Mouse (Mus musculus) hindbrain, embryonic 14.5 days (tissue): ENCODE data around the gene B130006D01Rik. TPM values are rescaled to one million over a fixed set of nuclear protein-coding genes. Genes with fewer than 3 reads are reported as not detected.
"Not testable (repeated sequence)": the region's sequence is repeated elsewhere in the genome, so short reads cannot be mapped to it uniquely, and the experiment has no call there.

ENCODE experiments used
- ATAC-seq: fragments of 200-750 bp; cut with Nextera tagmentation; 2 replicates; pipeline ENCODE4 v1.8.0; 2017; ENCODE audit warnings: moderate number of reproducible peaks, mild to moderate bottlenecking, moderate TSS enrichment, moderate library complexity; ENCODE audit not compliant: low FRiP score
- DNase-seq: peaks from one replicate; pipeline ENCODE4 v3.0.0-alpha.2; 2015; ENCODE audit warnings: low spot score
- H3K27ac ChIP-seq: fragments of 300-500 bp; sonication (generic); 2 replicates; pipeline ENCODE4 v1.5.1; 2014; ENCODE audit warnings: mild to moderate bottlenecking, moderate library complexity
- H3K27me3 ChIP-seq: fragments of 300-500 bp; sonication (generic); 2 replicates; pipeline ENCODE4 v1.6.1; 2014; ENCODE audit warnings: mild to moderate bottlenecking, low read length, mixed read lengths; ENCODE audit not compliant: control insufficient read depth, insufficient read depth
- H3K36me3 ChIP-seq: fragments of 300-500 bp; sonication (generic); replicated peaks from 2 replicates; pipeline ENCODE4 v1.6.1; 2014; ENCODE audit not compliant: control insufficient read depth, insufficient read depth
- H3K4me1 ChIP-seq: fragments of 300-500 bp; sonication (generic); replicated peaks from 2 replicates; pipeline ENCODE4 v1.6.1; 2014; ENCODE audit warnings: antibody characterized with exemption, low read length, mixed read lengths; ENCODE audit not compliant: control insufficient read depth, insufficient read depth
- H3K4me2 ChIP-seq: fragments of 300-500 bp; sonication (generic); replicated peaks from 2 replicates; pipeline ENCODE4 v1.6.1; 2014; ENCODE audit warnings: mild to moderate bottlenecking, moderate library complexity
- H3K4me3 ChIP-seq: fragments of 300-500 bp; sonication (generic); replicated peaks from 2 replicates; pipeline ENCODE4 v1.5.1; 2014; ENCODE audit warnings: mild to moderate bottlenecking, low read length
- H3K9ac ChIP-seq: fragments of 300-500 bp; sonication (generic); 2 replicates; pipeline ENCODE4 v1.6.1; 2014
- H3K9me3 ChIP-seq: fragments of 300-500 bp; sonication (generic); 2 replicates; pipeline ENCODE4 v1.6.1; 2016; ENCODE audit warnings: low read length; ENCODE audit not compliant: control insufficient read depth
- WGBS: fragments of 180-500 bp; shearing (Covaris S2); extraction: QIAGEN DNeasy Blood & Tissue Kit; methylation state at CpG from one replicate; pipeline ENCODE4 v1.1.7; 2014; 5-methylcytosine and 5-hydroxymethylcytosine counted together
- polyA plus RNA-seq: library from polyadenylated mRNA; unstranded; fragments of >200 nt; fragmentation: Nextera tagmentation; extraction: Ambion mirVana; gene quantifications from 2 replicates; pipeline ENCODE4 v1.2.1, GENCODE M21; 2014

The B130006D01Rik gene
- polyA plus RNA-seq, 1 experiment from 2014 or later = 1.6 TPM

DNA sequence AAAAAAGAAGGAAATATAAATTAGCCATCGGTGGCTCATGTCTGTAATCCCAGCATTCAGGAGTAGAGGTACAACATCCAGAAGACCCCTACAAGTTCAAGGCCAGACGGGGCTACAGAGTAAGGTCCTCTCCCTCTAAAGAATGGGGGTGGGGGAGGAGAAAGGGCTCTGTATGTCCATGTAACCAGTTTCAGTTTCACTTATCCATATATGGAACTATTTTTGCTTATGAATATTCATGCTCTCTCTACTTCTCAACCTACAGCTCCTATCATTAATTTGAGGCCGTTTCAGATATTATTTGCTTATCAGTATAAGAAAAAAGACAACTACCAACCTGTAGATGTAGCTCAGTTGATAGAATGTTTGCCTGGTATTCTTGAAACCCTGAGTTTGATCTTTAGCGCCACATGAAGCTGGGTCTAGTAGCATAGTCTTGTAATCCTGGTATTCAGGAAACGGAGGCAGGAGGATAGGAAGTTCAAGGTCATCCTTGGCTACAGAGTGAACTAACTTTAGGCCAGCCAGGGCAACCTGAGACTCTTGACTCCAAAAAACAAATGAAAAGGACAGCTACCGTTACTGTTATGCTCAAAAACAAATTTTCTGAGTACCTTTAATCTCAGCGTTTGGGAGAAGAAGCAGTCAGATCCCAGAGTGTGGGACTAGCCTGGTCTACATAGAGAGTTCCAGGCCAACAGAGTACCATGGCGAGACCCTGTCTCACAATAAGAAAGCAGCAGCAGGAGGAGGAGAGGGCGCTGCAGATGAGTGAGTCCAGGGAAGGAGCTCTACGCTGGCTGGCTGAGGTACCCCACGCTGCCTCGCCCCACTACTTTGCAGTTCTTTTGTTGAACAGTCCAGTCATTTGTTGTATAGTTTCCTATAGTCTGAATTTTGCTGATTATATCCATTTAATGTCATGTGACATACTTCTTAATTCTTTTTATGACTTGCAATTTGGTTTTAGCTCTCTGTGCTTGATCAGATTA is 5.8 kb downstream of the B130006D01Rik start:
- no peak overlapping the region for H3K27ac ChIP-seq
- no peak overlapping the region for H3K9ac ChIP-seq
- ATAC-seq (no peak), DNase-seq (no peak)
- no peaks in the 10 kb centered on the region for H3K9me3 ChIP-seq
- no peaks in the 10 kb centered on the region for H3K4me1 ChIP-seq
- no peaks in the 10 kb centered on the region for H3K27me3 ChIP-seq
- no peaks in the 10 kb centered on the region for H3K36me3 ChIP-seq
- H3K4me2 ChIP-seq = no peak overlapping the region
- WGBS = 84% methylated on average over 12 of the region's 12 CpGs
- no peak overlapping the region for H3K4me3 ChIP-seq

DNA sequence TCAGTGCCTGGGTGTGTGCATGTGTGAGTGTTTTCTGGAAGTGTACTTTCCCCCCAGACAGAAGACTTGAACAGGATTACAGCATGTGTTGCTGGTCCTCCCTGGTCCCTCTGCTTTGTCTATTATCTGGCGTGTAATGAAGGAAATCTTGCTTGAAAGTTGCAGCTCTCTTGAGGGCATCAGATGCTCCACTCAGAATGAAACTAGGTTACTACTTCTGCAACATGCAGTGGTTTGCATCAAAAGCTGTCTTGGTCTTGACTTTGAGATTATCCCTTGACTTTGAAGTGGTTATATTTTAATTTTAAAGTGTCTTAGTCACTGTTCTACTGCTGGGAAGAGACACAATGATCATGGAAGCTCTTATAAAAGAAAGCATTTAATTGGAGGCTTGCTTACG is 11.1 kb downstream of the B130006D01Rik start:
- ATAC-seq (no peak), DNase-seq (no peak)
- no peak overlapping the region for H3K4me3 ChIP-seq
- H3K4me1 ChIP-seq = no peaks in the 10 kb centered on the region
- H3K9ac ChIP-seq = no peak overlapping the region
- H3K27me3 ChIP-seq = no peaks in the 10 kb centered on the region
- H3K4me2 ChIP-seq = no peak overlapping the region
- H3K27ac ChIP-seq = no peak overlapping the region
- no peaks in the 10 kb centered on the region for H3K36me3 ChIP-seq
- WGBS = 90% methylated on average over 2 of the region's 2 CpGs
- no peaks in the 10 kb centered on the region for H3K9me3 ChIP-seq

DNA sequence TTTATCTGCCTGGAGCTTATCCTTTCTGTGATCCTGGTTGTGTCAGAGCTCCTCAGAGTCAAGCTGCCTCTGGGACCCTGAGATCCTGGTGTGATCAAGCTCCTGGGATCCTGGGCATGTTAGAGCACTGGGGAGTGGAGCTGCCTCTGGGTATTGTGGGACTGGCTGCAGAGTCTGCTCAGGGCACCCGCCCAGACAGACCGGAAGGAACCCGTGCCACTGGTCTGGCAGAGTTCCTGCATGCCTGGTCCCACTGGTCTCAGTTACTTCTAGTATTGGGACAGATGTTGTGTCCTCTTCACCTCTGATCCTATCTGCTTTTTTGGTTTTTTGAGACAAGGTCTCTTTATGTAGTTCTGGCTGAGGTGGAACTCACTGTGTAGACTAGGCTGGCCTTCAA is 14.4 kb downstream of the B130006D01Rik start:
- Histone ChIP-seq H3K4me2 (no peak overlapping the region), H3K27ac (no peak overlapping the region), H3K27me3 (no peaks in the 10 kb centered on the region), H3K4me3 (no peak overlapping the region), H3K36me3 (no peaks in the 10 kb centered on the region), H3K9ac (no peak overlapping the region), H3K9me3 (no peaks in the 10 kb centered on the region), H3K4me1 (no peaks in the 10 kb centered on the region)
- no peak for ATAC-seq
- DNase-seq = no peak
- 95% methylated on average over 3 of the region's 3 CpGs for WGBS

GRCm38 (mm10) chr11:95744521-95744920 is 21.1 kb downstream of the B130006D01Rik start:
- DNase-seq (no peak), ATAC-seq (no peak)
- Histone ChIP-seq H3K4me1 (no peaks in the 10 kb centered on the region), H3K9me3 (no peaks in the 10 kb centered on the region; the same call in 1 of the 2 replicates), H3K4me3 (no peak overlapping the region), H3K27me3 (no peaks in the 10 kb centered on the region), H3K4me2 (no peak overlapping the region), H3K36me3 (peaks cover 15% of the 10 kb centered on the region), H3K9ac (no peak overlapping the region), H3K27ac (no peak overlapping the region)
- WGBS = 89% methylated on average over 2 of the region's 2 CpGs

DNA sequence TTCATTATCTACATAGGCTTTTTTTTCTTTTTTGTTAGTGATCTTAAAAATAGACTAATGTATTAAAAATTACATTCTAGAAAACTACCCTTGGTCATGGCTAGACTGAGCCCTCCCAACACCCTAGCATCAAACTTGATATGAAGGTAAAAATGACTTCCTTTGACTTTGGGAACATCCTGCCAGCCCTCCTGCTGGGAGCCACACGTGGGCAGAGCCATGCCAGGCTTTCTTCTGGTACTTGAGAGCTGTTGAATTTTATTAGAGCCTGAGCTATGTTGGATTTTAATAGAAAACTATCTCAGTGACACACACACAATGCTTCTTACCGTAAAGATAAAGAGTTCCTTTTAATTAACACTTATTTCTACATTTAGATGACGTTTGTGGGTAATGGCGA is 23.4 kb downstream of the B130006D01Rik start:
- peaks cover 26% of the 10 kb centered on the region for H3K36me3 ChIP-seq
- DNase-seq (no peak), ATAC-seq (no peak)
- no peaks in the 10 kb centered on the region for H3K4me1 ChIP-seq
- H3K9me3 ChIP-seq = no peaks in the 10 kb centered on the region; the same call in 1 of the 2 replicates
- no peak overlapping the region for H3K9ac ChIP-seq
- no peaks in the 10 kb centered on the region for H3K27me3 ChIP-seq
- 77% methylated on average over 4 of the region's 4 CpGs for WGBS
- no peak overlapping the region for H3K4me3 ChIP-seq
- no peak overlapping the region for H3K4me2 ChIP-seq
- no peak overlapping the region for H3K27ac ChIP-seq

GRCm38 (mm10) chr11:95748331-95748730 is 24.9 kb downstream of the B130006D01Rik start:
- 85% methylated on average over 5 of the region's 5 CpGs for WGBS
- Histone ChIP-seq H3K4me3 (no peak overlapping the region), H3K9me3 (no peaks in the 10 kb centered on the region; the same call in 1 of the 2 replicates), H3K4me2 (no peak overlapping the region), H3K36me3 (peaks cover 28% of the 10 kb centered on the region), H3K27me3 (no peaks in the 10 kb centered on the region), H3K9ac (no peak overlapping the region), H3K4me1 (no peaks in the 10 kb centered on the region), H3K27ac (no peak overlapping the region)
- ATAC-seq = no peak
- DNase-seq = no peak

DNA sequence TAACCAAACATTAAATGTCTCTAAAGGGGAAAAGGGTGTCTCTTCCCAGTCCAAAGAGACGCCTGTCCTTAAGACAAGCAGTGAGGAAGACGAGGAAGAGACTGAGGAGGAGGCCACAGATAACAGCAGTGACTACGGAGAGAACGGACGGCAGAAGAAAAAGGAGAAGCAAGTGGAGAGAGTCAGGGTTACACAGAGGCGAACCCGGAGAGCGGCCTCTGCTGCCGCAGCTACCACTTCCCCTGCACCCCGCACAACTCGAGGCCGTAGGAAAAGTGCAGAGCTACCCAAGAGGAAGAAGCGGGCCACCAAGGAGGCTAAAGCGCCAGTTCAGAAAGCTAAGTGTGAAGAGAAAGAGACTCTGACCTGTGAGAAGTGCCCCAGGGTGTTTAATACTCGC is 26.2 kb downstream of the B130006D01Rik start:
- H3K9ac ChIP-seq = no peak overlapping the region
- 87% methylated on average over 15 of the region's 15 CpGs for WGBS
- no peak for ATAC-seq
- no peak overlapping the region for H3K4me3 ChIP-seq
- H3K36me3 ChIP-seq = peaks cover 36% of the 10 kb centered on the region
- no peaks in the 10 kb centered on the region; the same call in 1 of the 2 replicates for H3K9me3 ChIP-seq
- no peak overlapping the region for H3K4me2 ChIP-seq
- H3K4me1 ChIP-seq = no peaks in the 10 kb centered on the region
- H3K27me3 ChIP-seq = no peaks in the 10 kb centered on the region
- H3K27ac ChIP-seq = no peak overlapping the region
- no peak for DNase-seq

DNA sequence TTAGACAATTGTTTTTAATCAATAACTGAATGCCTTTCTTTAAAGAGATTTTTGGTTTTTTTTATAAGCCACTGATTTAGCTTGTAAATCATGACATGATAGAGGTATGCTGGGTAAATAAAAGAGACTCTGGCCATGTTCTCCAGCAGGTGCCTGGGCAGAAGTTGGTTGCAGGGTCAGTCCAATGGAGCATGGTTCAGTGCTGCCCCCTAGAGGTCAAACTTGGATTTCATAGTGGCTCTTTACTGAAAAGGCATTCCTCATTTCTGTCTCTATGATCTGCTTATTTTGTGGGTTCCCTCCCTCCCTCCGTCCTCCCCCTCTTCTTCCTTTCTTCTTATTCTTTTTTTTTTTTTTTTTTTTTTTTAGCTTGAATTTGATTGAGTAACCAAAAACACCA is 27.6 kb downstream of the B130006D01Rik start:
- ATAC-seq (no peak), DNase-seq (peak; percentile 87)
- 30% methylated on average over 1 of the region's 1 CpGs for whole genome bisulfite sequencing
- H3K4me2 ChIP-seq = no peak overlapping the region
- no peaks in the 10 kb centered on the region for H3K4me1 ChIP-seq
- no peak overlapping the region for H3K4me3 ChIP-seq
- H3K27me3 ChIP-seq = no peaks in the 10 kb centered on the region
- H3K27ac ChIP-seq = no peak overlapping the region
- H3K9ac ChIP-seq = no peak overlapping the region
- peaks cover 49% of the 10 kb centered on the region for H3K36me3 ChIP-seq
- H3K9me3 ChIP-seq = no peaks in the 10 kb centered on the region; the same call in 1 of the 2 replicates

DNA sequence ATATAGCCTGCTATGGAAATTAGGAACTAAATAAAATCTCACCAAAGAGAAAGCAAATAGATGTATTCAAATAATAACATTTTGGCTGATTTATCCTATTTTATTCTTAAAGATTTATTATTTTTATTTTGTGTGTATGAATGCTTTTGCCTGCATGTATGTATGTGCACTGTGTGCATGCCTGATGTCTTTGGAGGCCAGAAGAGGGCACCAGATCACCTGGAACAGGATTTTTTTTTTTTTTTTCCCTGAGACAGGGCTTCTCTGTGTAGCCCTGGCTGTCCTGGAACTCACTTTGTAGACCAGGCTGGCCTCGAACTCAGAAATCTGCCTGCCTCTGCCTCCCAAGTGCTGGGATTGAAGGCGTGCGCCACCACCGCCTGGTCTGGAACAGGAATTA is 31.8 kb downstream of the B130006D01Rik start:
- 100% methylated on average over 4 of the region's 4 CpGs for WGBS
- H3K9me3 ChIP-seq, ATAC-seq, H3K27me3 ChIP-seq, H3K4me3 ChIP-seq, H3K9ac ChIP-seq, DNase-seq, H3K4me2 ChIP-seq, H3K4me1 ChIP-seq, H3K27ac ChIP-seq: not testable (repeated sequence)
- H3K36me3 ChIP-seq = peaks cover 43% of the 10 kb centered on the region
